Mouse (Mus musculus) layer of hippocampus, postnatal 14 days (tissue): ENCODE results near the gene 2010111I01Rik. TPM values are rescaled to one million over a fixed set of nuclear protein-coding genes. Genes with fewer than 3 reads are reported as not detected.

ENCODE experiments used
- DNase-seq, 2 experiments: peaks; one replicate each; pipeline ENCODE4 v3.0.0; 2021 to 2022; ENCODE audit warnings: low spot score in 2 of 2, mixed read lengths in 1 of 2
- total RNA-seq, 2 experiments: library from RNA; stranded (reverse); gene quantifications; 2 replicates each; pipeline ENCODE4 v1.2.3; 2021

Gene 2010111I01Rik
- total RNA-seq, 2 experiments from 2014 or later, result 72.1 to 92.0 TPM

- no peak for DNase-seq
Measured at GRCm38 (mm10) chr13:63278796-63279475, 314.2 kb downstream of the 2010111I01Rik start.

- no peak for DNase-seq
Measured at GRCm38 (mm10) chr13:63279807-63280206, 315.1 kb downstream of the 2010111I01Rik start.

- DNase-seq, result no peak
Measured at GRCm38 (mm10) chr13:63280344-63280743, 315.7 kb downstream of the 2010111I01Rik start.

DNA sequence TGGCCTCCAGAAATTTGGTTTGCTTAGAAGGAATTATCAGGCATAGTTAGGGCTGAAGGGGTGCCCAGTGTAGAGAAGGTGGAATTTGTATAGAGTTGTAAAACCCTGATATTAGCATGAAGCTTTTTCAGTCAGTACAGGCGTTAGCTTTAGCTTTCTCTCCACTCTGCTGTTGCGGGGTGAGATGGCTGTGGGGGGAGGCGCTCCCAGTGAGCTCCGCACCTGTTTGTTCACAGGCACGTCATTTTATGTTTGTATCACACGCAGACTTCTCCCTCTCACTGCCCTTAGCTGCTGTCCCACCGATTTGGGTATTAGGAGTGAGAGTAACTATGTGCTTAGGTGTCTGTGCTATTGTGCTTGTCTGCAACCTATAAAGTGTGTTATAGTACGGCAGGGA, 316.5 kb downstream of the 2010111I01Rik start:
- no peak for DNase-seq

DNA sequence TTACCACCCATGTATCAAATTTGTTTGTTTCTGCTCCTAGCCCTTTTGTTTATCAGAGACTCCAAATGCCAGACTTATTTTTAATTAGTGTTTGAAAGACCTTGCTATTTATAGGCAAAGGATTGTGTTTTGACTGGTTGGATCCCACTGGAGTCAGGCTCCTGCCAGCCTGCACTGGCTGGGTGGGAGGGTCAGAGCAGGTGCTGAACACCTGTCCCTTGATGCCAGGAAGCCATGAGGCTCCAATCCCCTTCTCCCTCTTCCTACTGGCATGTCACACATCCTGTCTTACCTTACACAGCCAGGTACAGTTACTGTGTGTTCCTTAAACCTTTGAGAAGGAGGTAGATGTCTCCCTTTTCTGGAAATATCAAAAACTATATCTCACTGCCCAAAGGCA, 318.5 kb downstream of the 2010111I01Rik start:
- DNase-seq, result no peak

- no peak for DNase-seq
Measured at GRCm38 (mm10) chr13:63284748-63285147, 320.1 kb downstream of the 2010111I01Rik start.

DNA sequence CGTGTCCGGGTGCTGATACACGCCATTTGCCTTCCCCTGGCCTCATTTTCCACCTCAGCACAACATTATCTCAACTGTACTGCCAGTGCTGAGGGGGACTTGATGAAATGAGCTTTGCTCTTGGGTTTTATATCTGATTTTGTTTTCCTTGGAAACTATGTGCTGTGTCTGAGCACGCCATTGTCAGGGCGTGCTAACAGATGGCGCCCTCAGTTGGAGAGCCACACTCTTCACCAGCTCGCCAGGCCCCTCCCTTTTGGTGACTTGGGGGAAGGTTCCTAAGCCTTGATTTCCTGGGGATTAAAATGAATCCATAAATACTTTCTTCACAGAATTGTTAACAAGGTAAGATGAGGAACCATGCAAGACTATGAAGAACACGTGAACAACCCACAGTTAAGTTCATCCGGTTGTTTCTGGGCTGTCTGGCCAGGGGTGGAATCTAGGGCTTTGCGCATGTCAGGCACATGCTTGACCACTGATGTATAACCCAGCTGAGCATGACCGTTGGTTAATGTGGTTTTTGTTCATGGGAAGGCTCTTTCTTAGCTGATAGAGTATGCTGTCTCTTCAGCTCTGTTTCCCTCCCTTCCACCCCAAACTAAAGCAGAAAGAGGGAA, 321.9 kb downstream of the 2010111I01Rik start:
- DNase-seq, result no peak

- no peak for DNase-seq
Measured at GRCm38 (mm10) chr13:63289152-63289551, 324.5 kb downstream of the 2010111I01Rik start.

DNA sequence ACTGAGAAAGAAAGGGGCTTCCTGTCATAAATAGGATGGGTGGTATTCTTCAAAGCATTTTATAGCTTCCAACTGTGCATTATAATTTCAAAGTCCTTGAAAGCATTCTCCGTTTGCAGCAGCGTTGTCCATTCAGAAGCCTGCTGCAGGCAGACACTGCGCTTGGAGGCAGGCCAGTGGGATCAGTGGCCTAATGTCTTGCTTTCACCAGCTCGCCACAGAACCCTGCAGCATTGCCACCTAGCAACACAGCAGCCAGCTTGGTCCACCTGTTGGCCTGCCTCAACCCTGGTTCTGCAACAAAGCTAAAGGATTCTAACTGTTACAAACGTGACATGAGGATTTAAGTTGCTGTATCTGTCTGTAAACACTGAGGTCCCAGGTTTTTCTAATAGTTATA, 325.0 kb downstream of the 2010111I01Rik start:
- DNase-seq, result no peak

GRCm38 (mm10) chr13:63290126-63290525, 325.4 kb downstream of the 2010111I01Rik start:
- DNase-seq, result no peak

DNA sequence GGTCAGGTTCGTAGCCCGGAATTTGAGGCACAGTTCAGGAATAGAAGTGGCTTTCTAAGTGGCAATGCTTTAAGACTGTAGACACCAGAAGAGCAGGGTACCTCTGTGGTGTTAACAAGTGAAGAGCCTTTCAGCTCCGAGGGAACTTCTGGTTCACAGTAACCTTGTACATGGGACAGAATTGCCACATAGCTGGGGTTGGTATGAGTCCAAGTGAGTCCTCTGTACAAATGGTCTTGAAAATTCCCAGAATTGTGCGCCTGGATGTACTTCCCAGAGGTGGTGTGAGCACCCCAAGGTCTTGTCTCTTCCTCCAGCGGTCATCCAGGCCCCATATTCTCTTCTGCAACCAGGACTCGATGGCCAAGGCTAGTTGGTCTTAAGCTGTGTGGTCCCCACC, 326.3 kb downstream of the 2010111I01Rik start:
- no peak for DNase-seq

GRCm38 (mm10) chr13:63293647-63294046, 329.0 kb downstream of the 2010111I01Rik start:
- DNase-seq, result no peak

- DNase-seq, result no peak
Measured at GRCm38 (mm10) chr13:63294359-63295193, 329.9 kb downstream of the 2010111I01Rik start.

DNA sequence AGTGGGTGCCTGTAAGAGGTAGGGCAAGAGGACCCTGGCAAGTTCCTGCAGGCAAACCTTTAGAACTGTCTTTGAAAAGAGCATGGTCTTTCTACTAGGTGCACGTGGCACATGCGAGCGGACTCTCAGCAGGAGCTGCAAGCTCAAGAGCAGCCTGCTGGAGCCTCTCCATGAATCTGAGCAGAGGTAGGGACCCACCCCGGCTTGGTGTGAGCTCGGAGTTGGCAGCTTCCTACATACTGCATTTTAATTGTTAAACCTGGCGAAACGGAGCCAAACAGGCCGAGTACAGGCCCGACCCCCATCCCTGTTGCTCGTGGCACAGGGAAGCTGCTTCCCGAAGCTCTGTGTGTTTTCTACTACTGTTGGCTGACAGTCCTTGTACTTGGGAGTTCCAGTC, 331.6 kb downstream of the 2010111I01Rik start:
- no peak for DNase-seq

GRCm38 (mm10) chr13:63297003-63297402, 332.3 kb downstream of the 2010111I01Rik start:
- no peak for DNase-seq

GRCm38 (mm10) chr13:63297933-63298332, 333.2 kb downstream of the 2010111I01Rik start:
- no peak for DNase-seq

DNA sequence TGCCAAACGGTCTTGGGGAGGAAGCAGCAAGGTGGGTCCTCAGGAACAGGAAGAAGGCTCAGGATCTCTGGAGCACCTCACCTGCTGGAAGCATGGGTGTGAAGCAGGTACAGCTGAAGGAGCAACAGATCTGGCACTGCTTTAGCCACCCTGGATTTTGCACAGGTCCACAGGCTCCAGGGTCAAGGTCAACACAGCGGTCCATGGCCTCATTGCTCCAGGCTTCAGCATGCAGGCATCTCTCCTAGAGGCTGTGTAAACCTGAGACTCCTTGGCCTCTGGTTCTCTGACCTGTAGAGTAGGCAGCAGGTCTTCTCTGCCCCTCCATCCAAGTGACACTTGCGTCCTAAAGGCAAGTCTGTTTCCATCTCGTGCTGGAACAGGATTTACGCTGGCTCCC, 334.2 kb downstream of the 2010111I01Rik start:
- DNase-seq, result no peak

GRCm38 (mm10) chr13:63300929-63301328, 336.2 kb downstream of the 2010111I01Rik start:
- DNase-seq, result no peak

DNA sequence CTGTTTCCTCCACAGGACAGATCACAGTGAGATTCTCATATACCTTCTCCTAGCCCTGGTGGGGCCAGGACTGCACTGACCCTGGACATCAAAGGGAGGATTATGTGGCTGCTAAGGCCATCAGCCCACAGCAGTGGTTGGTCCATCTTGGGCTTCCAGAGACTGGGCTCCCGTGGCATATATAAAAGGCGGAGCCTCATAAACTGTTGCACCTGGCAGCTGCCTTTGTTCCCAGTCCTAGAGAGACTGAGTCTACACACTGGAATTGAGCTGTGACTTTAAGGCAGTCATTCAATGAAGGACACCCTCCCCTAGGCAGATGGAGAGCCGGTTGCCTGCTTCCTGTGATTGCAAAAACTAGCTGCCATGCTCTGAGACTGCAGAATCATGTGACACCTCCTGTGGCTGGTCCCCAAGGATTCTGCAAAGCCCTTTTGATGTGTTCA, 337.1 kb downstream of the 2010111I01Rik start:
- peak in 1 of 2 experiments; percentile 58 for DNase-seq

DNA sequence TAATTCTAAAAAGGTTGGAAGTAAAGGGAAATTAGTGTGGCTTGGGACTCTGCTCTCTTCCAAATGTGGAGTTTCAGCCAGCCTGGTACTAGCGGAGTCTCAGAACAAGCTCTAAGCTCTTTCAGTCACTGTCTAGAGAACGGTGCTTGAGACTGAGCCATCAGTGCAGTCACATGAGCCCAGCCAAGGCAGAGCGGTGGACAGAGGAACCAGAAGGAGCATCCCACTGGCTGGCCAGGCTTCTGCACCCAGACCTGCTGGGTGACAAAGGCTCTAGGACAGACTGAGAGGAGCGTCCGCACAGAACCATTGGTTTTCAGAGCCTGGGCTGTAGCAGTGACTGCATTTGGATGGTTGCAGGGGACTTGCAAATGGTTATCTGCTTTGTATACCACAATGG, 337.7 kb downstream of the 2010111I01Rik start:
- DNase-seq, result no peak

DNA sequence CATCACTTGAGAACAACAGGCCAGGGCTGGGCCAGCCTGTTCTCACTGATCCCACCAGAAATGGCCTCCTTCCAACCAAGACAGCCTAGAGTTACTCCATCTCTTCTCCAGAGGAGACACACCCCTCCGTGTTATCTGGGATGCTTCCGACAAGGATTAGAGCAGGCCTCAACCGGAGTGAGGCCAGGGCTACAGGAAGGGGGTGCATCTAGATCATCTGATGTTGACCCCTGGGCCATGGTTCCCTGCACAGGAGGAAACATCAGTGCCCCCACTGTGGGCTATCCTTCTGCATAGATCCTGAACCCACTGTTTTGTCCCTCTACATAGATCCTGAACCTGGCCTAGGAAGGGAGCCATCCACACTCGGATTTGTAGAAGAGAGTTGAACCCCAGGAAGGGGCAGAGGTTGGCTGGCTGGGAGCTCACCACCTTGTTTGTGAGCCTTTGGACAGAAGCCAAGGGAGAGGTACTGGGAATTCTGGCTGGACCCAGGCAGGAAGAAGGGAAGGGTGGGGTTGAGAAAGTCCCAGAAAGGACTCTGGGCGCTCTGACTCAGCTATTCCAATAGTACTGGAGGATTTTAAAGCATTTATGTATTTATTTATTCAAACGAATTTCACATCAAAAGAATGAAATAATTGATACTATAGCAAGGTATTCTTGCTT, 339.6 kb downstream of the 2010111I01Rik start:
- no peak for DNase-seq
